Mouse (Mus musculus) lung, adult 2 months (tissue): ENCODE measurements at regions not wholly inside any gene's neighbourhood (a gene's known extent, or its start where the extent isn't known, plus 50 kb on each side); places are given as distances from the start of the nearest gene placed in this dataset.

ENCODE experiments used
- CTCF ChIP-seq: fragments of 200-500 bp; IDR thresholded peaks from 2 replicates; pipeline ENCODE4 v1.5.1; 2011; ENCODE audit warnings: mild to moderate bottlenecking, low read length, control low read depth; ENCODE audit not compliant: insufficient read depth
- POLR2A ChIP-seq: fragments of 200-500 bp; IDR thresholded peaks from 2 replicates; pipeline ENCODE4 v1.6.1; 2011; ENCODE audit warnings: low read depth, mild to moderate bottlenecking, control low read depth, low read length, borderline replicate concordance; ENCODE audit errors: extremely low read depth

- TF ChIP-seq CTCF (no peak), POLR2A (no peak)
Measured at GRCm38 (mm10) chr6:127288946-127289345, 137.0 kb upstream of the Ccnd2 start.
